Mouse (Mus musculus) midbrain, postnatal 0 days (tissue): ENCODE measurements at regions not wholly inside any gene's neighbourhood (a gene's known extent, or its start where the extent isn't known, plus 50 kb on each side); places are given as distances from the start of the nearest gene placed in this dataset.

Experiments
- ATAC-seq: fragments of 200-750 bp; cut with Nextera tagmentation; 2 replicates; pipeline ENCODE4 v1.8.0; 2017; ENCODE audit warnings: moderate number of reproducible peaks, mild to moderate bottlenecking, moderate TSS enrichment, moderate library complexity; ENCODE audit not compliant: low FRiP score
- DNase-seq: peaks from one replicate; pipeline ENCODE4 v3.0.0-alpha.2; 2015; ENCODE audit warnings: low spot score
- H3K27ac ChIP-seq: fragments of 300-500 bp; sonication (generic); 2 replicates; pipeline ENCODE4 v1.5.1; 2014; ENCODE audit warnings: low read depth, mild to moderate bottlenecking, low read length, mixed read lengths
- H3K27me3 ChIP-seq: fragments of 300-500 bp; sonication (generic); 2 replicates; pipeline ENCODE4 v1.6.1; 2014; ENCODE audit warnings: low read length, control low read depth, mixed read lengths; ENCODE audit not compliant: insufficient read depth
- H3K36me3 ChIP-seq: fragments of 300-500 bp; sonication (generic); 2 replicates; pipeline ENCODE4 v1.6.1; 2014; ENCODE audit warnings: low read length, control low read depth, mixed read lengths; ENCODE audit not compliant: insufficient read depth
- H3K4me1 ChIP-seq: fragments of 300-500 bp; sonication (generic); 2 replicates; pipeline ENCODE4 v1.6.1; 2014; ENCODE audit warnings: mild to moderate bottlenecking, control low read depth, antibody characterized with exemption, low read length, mixed read lengths; ENCODE audit not compliant: insufficient read depth
- H3K4me2 ChIP-seq: fragments of 300-500 bp; sonication (generic); 2 replicates; pipeline ENCODE4 v1.6.1; 2014; ENCODE audit warnings: low read depth, mild to moderate bottlenecking, low read length, mixed read lengths; ENCODE audit not compliant: poor library complexity, severe bottlenecking
- H3K4me3 ChIP-seq: fragments of 300-500 bp; sonication (generic); 2 replicates; pipeline ENCODE4 v1.5.1; 2014; ENCODE audit warnings: low read depth, mild to moderate bottlenecking, low read length, moderate library complexity
- H3K9ac ChIP-seq: fragments of 300-500 bp; sonication (generic); replicated peaks from 2 replicates; pipeline ENCODE4 v1.6.1; 2014; ENCODE audit warnings: mild to moderate bottlenecking, low read length, moderate library complexity, mixed read lengths; ENCODE audit not compliant: poor library complexity, severe bottlenecking
- H3K9me3 ChIP-seq: fragments of 300-500 bp; sonication (generic); 2 replicates; pipeline ENCODE4 v1.6.1; 2016; ENCODE audit warnings: low read length, control low read depth
- CTCF ChIP-seq: IDR thresholded peaks from 2 replicates; pipeline ENCODE4 v1.5.1; 2016; ENCODE audit warnings: antibody characterized with exemption, mild to moderate bottlenecking
- WGBS: fragments of 180-500 bp; shearing (Covaris S2); extraction: QIAGEN DNeasy Blood & Tissue Kit; methylation state at CpG from one replicate; pipeline ENCODE4 v1.1.7; 2014; 5-methylcytosine and 5-hydroxymethylcytosine counted together

DNA sequence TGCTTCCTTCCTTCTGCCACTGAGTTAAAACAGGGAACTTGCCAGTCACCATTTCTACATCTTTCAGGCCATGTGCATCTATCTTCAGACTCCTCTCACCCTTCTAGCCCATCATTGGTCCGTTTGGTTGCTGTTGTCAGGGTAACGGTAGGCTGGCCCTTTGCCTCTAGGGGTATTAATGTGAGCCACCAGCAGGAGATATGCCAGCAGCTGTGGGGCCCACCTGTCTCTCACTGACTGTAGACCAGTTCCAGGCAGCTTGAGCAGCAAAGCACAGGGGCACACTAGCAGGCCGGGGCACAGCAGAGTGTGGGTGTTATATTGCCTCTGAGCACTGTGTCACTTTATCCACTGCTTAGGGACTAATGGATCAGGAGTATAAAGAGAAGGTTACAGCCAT, 91.3 kb downstream of the Cdc7 start:
- no peaks in the 10 kb centered on the region for H3K9me3 ChIP-seq
- no peak overlapping the region for H3K4me3 ChIP-seq
- ATAC-seq (peak; percentile 77), DNase-seq (peak; percentile 86)
- no peaks in the 10 kb centered on the region for H3K27me3 ChIP-seq
- H3K27ac ChIP-seq, result no peak overlapping the region
- 28% methylated on average over 3 of the region's 3 CpGs for WGBS
- H3K36me3 ChIP-seq, result no peaks in the 10 kb centered on the region
- no peak overlapping the region for H3K9ac ChIP-seq
- peaks cover 3% of the 10 kb centered on the region; the same call in 1 of the 2 replicates for H3K4me1 ChIP-seq
- TF ChIP-seq CTCF, result no peak; the same call in 1 of the 2 replicates
- no peak overlapping the region for H3K4me2 ChIP-seq
